Mouse (Mus musculus): ENCODE results near the gene Wipi2. TPM values are rescaled to one million over a fixed set of nuclear protein-coding genes. Genes with fewer than 3 reads are reported as not detected.
A peak's percentile ranks its signal among the peaks of the same experiment; 100 is the strongest.

Gene Wipi2
- polyA plus RNA-seq, 1 experiment: not detected

GRCm38 (mm10) chr5:142622134-142622533 lies 5.4 kb upstream of the Wipi2 start:
- 79% methylated on average over 1 of the region's 1 CpGs for WGBS
- TF ChIP-seq POLR2A (IDR thresholded peaks at IDR 0.05; ENCODE audit: insufficient read depth, low read depth, low read length) (no peak), CTCF (IDR thresholded peaks at IDR 0.05; ENCODE audit: insufficient read depth, low read depth, low read length) (no peak)
- Histone ChIP-seq H3K4me3 (ENCODE audit: insufficient read depth, low read depth, low read length) (no peak overlapping the region), H3K27ac (ENCODE audit: insufficient read depth, low read depth, low read length) (no peak overlapping the region), H3K4me1 (ENCODE audit: control insufficient read depth, insufficient read depth, low read length) (0 out of 2 replicates have a peak, but pooled peaks cover 2% of the 10 kb centered on the region)

- TF ChIP-seq CTCF (IDR thresholded peaks at IDR 0.05; ENCODE audit: insufficient read depth, low read depth, low read length) (no peak), POLR2A (IDR thresholded peaks at IDR 0.05; ENCODE audit: insufficient read depth, low read depth, low read length) (no peak)
- Histone ChIP-seq H3K4me3 (ENCODE audit: insufficient read depth, low read depth, low read length) (no peak overlapping the region), H3K27ac (ENCODE audit: insufficient read depth, low read depth, low read length) (no peak overlapping the region), H3K4me1 (ENCODE audit: control insufficient read depth, insufficient read depth, low read length) (0 out of 2 replicates have a peak, but pooled peaks cover 2% of the 10 kb centered on the region)
- WGBS: 92% methylated on average over 7 of the region's 7 CpGs
Measured at GRCm38 (mm10) chr5:142623080-142623479, 4.4 kb upstream of the Wipi2 start.

- under 1% methylated on average over 69 of the region's 69 CpGs for WGBS
- Histone ChIP-seq H3K27ac (ENCODE audit: insufficient read depth, low read depth, low read length) (no peak overlapping the region), H3K4me1 (ENCODE audit: control insufficient read depth, insufficient read depth, low read length) (no peaks in the 10 kb centered on the region)
Measured at GRCm38 (mm10) chr5:142628726-142629662, 1.5 kb downstream of the Wipi2 start.

GRCm38 (mm10) chr5:142629663-142630025 lies 2.1 kb downstream of the Wipi2 start:
- Histone ChIP-seq H3K4me1 (ENCODE audit: control insufficient read depth, insufficient read depth, low read length) (no peaks in the 10 kb centered on the region), H3K4me3 (ENCODE audit: insufficient read depth, low read depth, low read length) (peak overlapping the region; percentile 75), H3K27ac (ENCODE audit: insufficient read depth, low read depth, low read length) (no peak overlapping the region)
- no peak for TF ChIP-seq POLR2A (IDR thresholded peaks at IDR 0.05; ENCODE audit: insufficient read depth, low read depth, low read length)
- no peak for TF ChIP-seq CTCF (IDR thresholded peaks at IDR 0.05; ENCODE audit: insufficient read depth, low read depth, low read length)
- 2% methylated on average over 41 of the region's 41 CpGs for WGBS

More at GRCm38 (mm10) chr5:142628726-142629662, 1.5 kb downstream of the Wipi2 start:
- H3K4me3 ChIP-seq (ENCODE audit: insufficient read depth, low read depth, low read length): peak overlapping the region; percentile 75
- TF ChIP-seq CTCF (IDR thresholded peaks at IDR 0.05; ENCODE audit: insufficient read depth, low read depth, low read length) (no peak), POLR2A (IDR thresholded peaks at IDR 0.05; ENCODE audit: insufficient read depth, low read depth, low read length) (peak; percentile 88)

- Histone ChIP-seq H3K27ac (ENCODE audit: insufficient read depth, low read depth, low read length) (no peak overlapping the region), H3K4me3 (ENCODE audit: insufficient read depth, low read depth, low read length) (peak overlapping the region; percentile 75), H3K4me1 (ENCODE audit: control insufficient read depth, insufficient read depth, low read length) (no peaks in the 10 kb centered on the region)
- 4% methylated on average over 6 of the region's 6 CpGs for WGBS
- no peak for TF ChIP-seq CTCF (IDR thresholded peaks at IDR 0.05; ENCODE audit: insufficient read depth, low read depth, low read length)
- no peak for TF ChIP-seq POLR2A (IDR thresholded peaks at IDR 0.05; ENCODE audit: insufficient read depth, low read depth, low read length)
Measured at GRCm38 (mm10) chr5:142630224-142630623, 2.7 kb downstream of the Wipi2 start.

- Histone ChIP-seq H3K4me1 (ENCODE audit: control insufficient read depth, insufficient read depth, low read length) (no peaks in the 10 kb centered on the region), H3K27ac (ENCODE audit: insufficient read depth, low read depth, low read length) (no peak overlapping the region), H3K4me3 (ENCODE audit: insufficient read depth, low read depth, low read length) (no peak overlapping the region)
- whole genome bisulfite sequencing: 91% methylated on average over 5 of the region's 5 CpGs
- no peak for TF ChIP-seq CTCF (IDR thresholded peaks at IDR 0.05; ENCODE audit: insufficient read depth, low read depth, low read length)
- no peak for TF ChIP-seq POLR2A (IDR thresholded peaks at IDR 0.05; ENCODE audit: insufficient read depth, low read depth, low read length)
Measured at GRCm38 (mm10) chr5:142637823-142638222, 10.3 kb downstream of the Wipi2 start.

GRCm38 (mm10) chr5:142640088-142640487 lies 12.6 kb downstream of the Wipi2 start:
- 74% methylated on average over 5 of the region's 5 CpGs for WGBS
- TF ChIP-seq POLR2A (IDR thresholded peaks at IDR 0.05; ENCODE audit: insufficient read depth, low read depth, low read length) (no peak), CTCF (IDR thresholded peaks at IDR 0.05; ENCODE audit: insufficient read depth, low read depth, low read length) (no peak)

GRCm38 (mm10) chr5:142641331-142642051 lies 14.0 kb downstream of the Wipi2 start:
- H3K4me3 ChIP-seq (ENCODE audit: insufficient read depth, low read depth, low read length): no peak overlapping the region
- H3K4me1 ChIP-seq (ENCODE audit: control insufficient read depth, insufficient read depth, low read length): no peaks in the 10 kb centered on the region
- TF ChIP-seq CTCF (IDR thresholded peaks at IDR 0.05; ENCODE audit: insufficient read depth, low read depth, low read length): no peak
- TF ChIP-seq POLR2A (IDR thresholded peaks at IDR 0.05; ENCODE audit: insufficient read depth, low read depth, low read length): no peak
- H3K27ac ChIP-seq (ENCODE audit: insufficient read depth, low read depth, low read length): no peak overlapping the region
- 85% methylated on average over 6 of the region's 6 CpGs for WGBS

More at GRCm38 (mm10) chr5:142640088-142640487, 12.6 kb downstream of the Wipi2 start:
- no peak overlapping the region for H3K4me3 ChIP-seq (ENCODE audit: insufficient read depth, low read depth, low read length)
- no peaks in the 10 kb centered on the region for H3K4me1 ChIP-seq (ENCODE audit: control insufficient read depth, insufficient read depth, low read length)
- no peak overlapping the region for H3K27ac ChIP-seq (ENCODE audit: insufficient read depth, low read depth, low read length)

- no peak overlapping the region for H3K27ac ChIP-seq (ENCODE audit: insufficient read depth, low read depth, low read length)
- WGBS: 65% methylated on average over 7 of the region's 7 CpGs
- no peak for TF ChIP-seq CTCF (IDR thresholded peaks at IDR 0.05; ENCODE audit: insufficient read depth, low read depth, low read length)
- TF ChIP-seq POLR2A (IDR thresholded peaks at IDR 0.05; ENCODE audit: insufficient read depth, low read depth, low read length): no peak
Measured at GRCm38 (mm10) chr5:142648162-142648561, 20.7 kb downstream of the Wipi2 start.

More at GRCm38 (mm10) chr5:142648162-142648561, 20.7 kb downstream of the Wipi2 start:
- Histone ChIP-seq H3K4me1 (ENCODE audit: control insufficient read depth, insufficient read depth, low read length) (0 out of 2 replicates have a peak, but pooled peaks cover under 1% of the 10 kb centered on the region), H3K4me3 (ENCODE audit: insufficient read depth, low read depth, low read length) (no peak overlapping the region)

Measured in olfactory bulb, adult 2 months (tissue).